Comparison of ENCODE assay signal across 19 mouse cellular contexts in genomic region chr7:64570914-64571313, GRCm38 (mm10).
"Had no signal": no experiment of that assay in that cellular context is flagged by ENCODE, and none has a peak within 500 bp of the region (broad histone marks: within the 10 kb centered on the region; RNA-seq: fewer than 3 reads in every experiment).

No protein-coding gene starts in this region.

- H3K36me3 ChIP-seq: neural tube, embryonic 15.5 days had no signal

- H3K27ac ChIP-seq: midbrain, embryonic 10.5 days; midbrain, embryonic 12.5 days; neural tube, embryonic 13.5 days; neural tube, embryonic 15.5 days had no signal

- ATAC-seq: midbrain, embryonic 16.5 days had no signal

- H3K4me2 ChIP-seq: lung, embryonic 14.5 days; midbrain, embryonic 12.5 days; neural tube, embryonic 13.5 days; neural tube, embryonic 15.5 days had no signal

- H3K9ac ChIP-seq: midbrain, embryonic 12.5 days; neural tube, embryonic 13.5 days; neural tube, embryonic 15.5 days had no signal

- H3K4me3 ChIP-seq: midbrain, embryonic 10.5 days; midbrain, embryonic 12.5 days; myocyte; neural tube, embryonic 13.5 days; neural tube, embryonic 15.5 days had no signal

- H3K9me3 ChIP-seq: midbrain, embryonic 10.5 days; midbrain, embryonic 12.5 days; neural tube, embryonic 13.5 days; neural tube, embryonic 15.5 days had no signal

- DNase-seq: lung, adult 18-20 months; lung, embryonic 14.5 days; lung, postnatal 10 days; lung, postnatal 4 days; midbrain, embryonic 14.5 days; retina, postnatal 1 day; right cerebral cortex, adult 18-20 months; right cerebral cortex, postnatal 25 days; right cerebral cortex, postnatal 4 days; spleen, adult 18-20 months; thymus, adult 18-20 months; thymus, postnatal 14 days; thymus, postnatal 36 days had no signal

- H3K27me3 ChIP-seq: midbrain, embryonic 12.5 days; neural tube, embryonic 13.5 days; neural tube, embryonic 15.5 days had no signal
